Mouse (Mus musculus) midbrain, embryonic 12.5 days (tissue): ENCODE results near the gene Mapk8ip1. TPM values are rescaled to one million over a fixed set of nuclear protein-coding genes. Genes with fewer than 3 reads are reported as not detected.

Experiments
- ATAC-seq: fragments of 200-750 bp; cut with Nextera tagmentation; 2 replicates; pipeline ENCODE4 v1.8.0; 2017; ENCODE audit warnings: low read depth, moderate TSS enrichment, moderate library complexity; ENCODE audit not compliant: low FRiP score
- H3K27ac ChIP-seq: fragments of 300-500 bp; sonication (generic); replicated peaks from 2 replicates; pipeline ENCODE4 v1.5.1; 2016; ENCODE audit warnings: mild to moderate bottlenecking
- H3K27me3 ChIP-seq: fragments of 300-500 bp; sonication (generic); 2 replicates; pipeline ENCODE4 v1.6.1; 2016; ENCODE audit warnings: mild to moderate bottlenecking
- H3K36me3 ChIP-seq: fragments of 300-500 bp; sonication (generic); 2 replicates; pipeline ENCODE4 v1.6.1; 2016
- H3K4me1 ChIP-seq: fragments of 300-500 bp; sonication (generic); 2 replicates; pipeline ENCODE4 v1.6.1; 2016
- H3K4me2 ChIP-seq: fragments of 300-500 bp; sonication (generic); replicated peaks from 2 replicates; pipeline ENCODE4 v1.6.1; 2016; ENCODE audit warnings: mild to moderate bottlenecking, moderate library complexity
- H3K4me3 ChIP-seq: fragments of 300-500 bp; sonication (generic); 2 replicates; pipeline ENCODE4 v1.5.1; 2016; ENCODE audit warnings: mild to moderate bottlenecking
- H3K9ac ChIP-seq: fragments of 300-500 bp; sonication (generic); replicated peaks from 2 replicates; pipeline ENCODE4 v1.6.1; 2016; ENCODE audit warnings: mild to moderate bottlenecking, moderate library complexity
- H3K9me3 ChIP-seq: fragments of 300-500 bp; sonication (generic); 2 replicates; pipeline ENCODE4 v1.6.1; 2016; ENCODE audit warnings: mild to moderate bottlenecking
- WGBS: fragments of 180-500 bp; shearing (Covaris S2); methylation state at CpG from one replicate; pipeline ENCODE4 v1.1.7; 2016; 5-methylcytosine and 5-hydroxymethylcytosine counted together
- polyA plus RNA-seq: library from polyadenylated mRNA; unstranded; fragments of >200 nt; fragmentation: Nextera tagmentation; extraction: Ambion mirVana; gene quantifications from 2 replicates; pipeline ENCODE4 v1.2.1, GENCODE M21; 2016

Gene Mapk8ip1
- polyA plus RNA-seq, 1 experiment from 2014 or later = 105 TPM

DNA sequence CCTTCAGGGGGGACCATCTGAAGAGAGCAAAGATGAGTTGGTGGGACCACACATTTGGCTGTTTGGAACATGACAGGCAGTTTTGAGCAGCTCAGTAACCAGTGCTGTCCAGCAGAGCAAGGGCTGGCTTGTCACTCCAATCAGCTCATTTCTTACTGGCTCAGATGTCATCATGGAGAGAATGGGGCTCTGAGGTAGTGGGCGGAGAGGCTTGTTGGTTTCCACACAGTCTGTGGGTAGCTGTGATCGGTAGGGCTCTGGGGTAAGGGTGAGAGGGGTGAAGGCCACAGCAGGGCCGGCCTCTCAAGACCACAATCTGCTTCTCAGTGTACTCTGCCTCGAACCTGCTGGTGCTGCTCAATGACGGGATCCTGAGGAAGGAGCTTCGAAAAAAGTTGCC lies 24.8 kb downstream of the Mapk8ip1 start:
- H3K4me2 ChIP-seq = peak overlapping the region; percentile 95
- H3K9me3 ChIP-seq = no peaks in the 10 kb centered on the region
- peaks cover 43% of the 10 kb centered on the region for H3K4me1 ChIP-seq
- 0 out of 2 replicates have a peak, but pooled peaks cover under 1% of the 10 kb centered on the region for H3K27me3 ChIP-seq
- WGBS = 94% methylated on average over 6 of the region's 6 CpGs
- no peak for ATAC-seq
- peaks cover 39% of the 10 kb centered on the region for H3K36me3 ChIP-seq
- H3K9ac ChIP-seq = peak overlapping the region; percentile 74
- peak overlapping the region; percentile 75 for H3K4me3 ChIP-seq
- no peak overlapping the region for H3K27ac ChIP-seq

DNA sequence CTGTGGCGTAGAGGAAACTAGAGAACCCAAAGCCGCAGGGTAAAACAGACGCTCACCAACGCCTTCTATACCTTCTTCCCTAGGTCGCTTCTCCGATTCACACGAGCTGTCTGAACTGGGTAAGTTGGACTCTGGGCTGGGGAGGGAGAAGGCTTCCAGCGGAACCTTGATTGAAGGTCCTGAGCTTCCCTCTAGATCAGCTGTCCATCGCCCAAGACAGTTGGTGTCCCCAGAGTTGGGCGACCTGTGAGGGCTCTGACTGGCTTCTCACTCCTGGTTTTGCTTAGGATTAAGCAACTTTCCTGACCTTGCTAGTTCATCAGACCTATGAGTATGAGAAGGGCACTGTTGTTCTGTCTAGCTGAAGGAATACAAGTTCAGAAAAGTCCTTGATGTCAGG lies 25.3 kb downstream of the Mapk8ip1 start:
- Histone ChIP-seq H3K36me3 (peaks cover 34% of the 10 kb centered on the region), H3K27me3 (peaks cover 6% of the 10 kb centered on the region), H3K4me2 (peak overlapping the region; percentile 95), H3K9ac (peak overlapping the region; percentile 74), H3K27ac (peak overlapping the region; percentile 83), H3K4me3 (peak overlapping the region; percentile 75), H3K9me3 (no peaks in the 10 kb centered on the region), H3K4me1 (peaks cover 48% of the 10 kb centered on the region)
- no peak for ATAC-seq
- 12% methylated on average over 10 of the region's 10 CpGs for WGBS

DNA sequence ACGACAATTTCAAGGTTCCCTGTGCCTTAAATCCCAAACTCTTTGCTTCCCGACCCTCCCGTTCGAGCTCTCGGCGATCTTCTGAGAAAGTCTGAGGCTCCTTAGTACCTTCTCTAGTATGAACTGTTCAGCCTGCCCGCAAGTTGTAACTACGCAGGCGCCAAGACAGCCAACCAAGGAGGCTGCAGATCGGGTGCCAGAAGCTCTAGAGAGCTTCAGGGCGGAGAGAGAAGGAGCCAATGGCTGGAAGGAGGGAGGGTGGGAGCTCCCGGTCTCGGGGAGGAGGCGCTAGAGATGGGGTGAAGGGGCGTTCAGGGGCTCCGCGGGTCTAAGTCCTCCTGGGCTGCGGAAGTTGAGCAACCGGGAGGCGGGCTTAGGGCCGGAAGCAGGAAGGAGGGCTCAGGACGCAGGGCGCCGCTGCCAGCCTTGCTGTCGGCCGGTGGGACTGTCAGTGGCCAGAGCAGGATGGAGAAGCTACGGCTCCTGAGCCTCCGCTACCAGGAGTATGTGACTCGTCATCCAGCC lies 25.9 kb downstream of the Mapk8ip1 start:
- H3K9me3 ChIP-seq = no peaks in the 10 kb centered on the region
- ATAC-seq = peak; percentile 91
- peak overlapping the region; percentile 83 for H3K27ac ChIP-seq
- H3K27me3 ChIP-seq = peaks cover 12% of the 10 kb centered on the region
- H3K4me1 ChIP-seq = peaks cover 55% of the 10 kb centered on the region
- H3K36me3 ChIP-seq = peaks cover 28% of the 10 kb centered on the region
- peak overlapping the region; percentile 95 for H3K4me2 ChIP-seq
- H3K9ac ChIP-seq = peak overlapping the region; percentile 74
- peak overlapping the region; percentile 75 for H3K4me3 ChIP-seq
- WGBS = under 1% methylated on average over 29 of the region's 29 CpGs

DNA sequence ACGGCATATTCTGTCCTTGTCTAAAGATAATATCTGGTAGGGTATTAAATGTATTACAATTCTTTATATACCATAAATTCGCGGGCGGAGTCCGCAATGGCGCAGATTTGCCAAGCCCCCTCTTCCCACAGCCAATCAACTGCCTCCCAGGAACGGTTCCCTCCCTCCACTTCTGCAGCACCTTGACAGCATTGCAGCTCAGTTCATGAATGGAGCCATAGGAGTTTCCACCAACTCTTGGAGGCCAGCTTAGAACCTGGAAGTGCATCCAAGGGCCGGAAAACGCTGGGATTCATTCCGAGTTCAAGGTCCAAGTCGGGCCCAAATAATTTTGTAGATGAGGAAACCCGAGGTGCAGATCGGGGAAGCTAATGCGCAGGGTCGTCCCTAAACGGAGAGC lies 26.5 kb downstream of the Mapk8ip1 start, which contains the start of the genes Pex16 and Large2:
Gene Pex16, plus strand, starts transcription at position 163 of the 400 bp plus-strand sequence.
Gene Large2, minus strand, starts transcription at position 356 of the 400 bp plus-strand sequence.
- WGBS = 6% methylated on average over 16 of the region's 16 CpGs
- peaks cover 18% of the 10 kb centered on the region for H3K27me3 ChIP-seq
- H3K27ac ChIP-seq = peak within 1 kb of the TSS; percentile 83
- peak within 1 kb of the TSS; percentile 95 for H3K4me2 ChIP-seq
- ATAC-seq = no peak
- peak within 1 kb of the TSS; percentile 74 for H3K9ac ChIP-seq
- H3K36me3 ChIP-seq = peaks cover 22% of the 10 kb centered on the region
- H3K4me3 ChIP-seq = peak within 1 kb of the TSS; percentile 75
- H3K9me3 ChIP-seq = no peaks in the 10 kb centered on the region
- H3K4me1 ChIP-seq = peaks cover 59% of the 10 kb centered on the region

DNA sequence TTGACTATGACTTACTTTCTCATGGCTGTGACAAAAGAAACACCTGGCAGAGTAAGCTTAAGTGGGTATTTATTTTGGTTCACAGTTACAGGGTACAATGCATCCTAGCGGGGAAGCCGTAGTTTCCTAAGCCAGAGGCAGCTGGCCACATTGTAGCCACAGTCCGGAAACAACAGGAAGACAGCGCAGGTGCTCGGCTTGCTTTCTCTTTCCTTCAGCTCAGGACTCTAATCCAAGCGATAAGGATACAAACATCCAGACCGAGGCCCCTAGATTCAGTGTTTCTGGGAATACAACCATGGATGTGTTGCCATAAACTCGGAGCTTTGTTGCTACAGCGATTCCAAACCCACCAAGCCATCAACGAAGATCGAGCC lies 27.6 kb downstream of the Mapk8ip1 start:
- Histone ChIP-seq H3K27ac (peak overlapping the region; percentile 83), H3K27me3 (peaks cover 26% of the 10 kb centered on the region), H3K4me1 (peaks cover 59% of the 10 kb centered on the region), H3K36me3 (peaks cover 11% of the 10 kb centered on the region), H3K9ac (no peak overlapping the region), H3K4me2 (peak overlapping the region; percentile 95; the same call in 1 of the 2 replicates), H3K4me3 (no peak overlapping the region), H3K9me3 (no peaks in the 10 kb centered on the region)
- ATAC-seq = no peak
- 57% methylated on average over 11 of the region's 11 CpGs for WGBS

DNA sequence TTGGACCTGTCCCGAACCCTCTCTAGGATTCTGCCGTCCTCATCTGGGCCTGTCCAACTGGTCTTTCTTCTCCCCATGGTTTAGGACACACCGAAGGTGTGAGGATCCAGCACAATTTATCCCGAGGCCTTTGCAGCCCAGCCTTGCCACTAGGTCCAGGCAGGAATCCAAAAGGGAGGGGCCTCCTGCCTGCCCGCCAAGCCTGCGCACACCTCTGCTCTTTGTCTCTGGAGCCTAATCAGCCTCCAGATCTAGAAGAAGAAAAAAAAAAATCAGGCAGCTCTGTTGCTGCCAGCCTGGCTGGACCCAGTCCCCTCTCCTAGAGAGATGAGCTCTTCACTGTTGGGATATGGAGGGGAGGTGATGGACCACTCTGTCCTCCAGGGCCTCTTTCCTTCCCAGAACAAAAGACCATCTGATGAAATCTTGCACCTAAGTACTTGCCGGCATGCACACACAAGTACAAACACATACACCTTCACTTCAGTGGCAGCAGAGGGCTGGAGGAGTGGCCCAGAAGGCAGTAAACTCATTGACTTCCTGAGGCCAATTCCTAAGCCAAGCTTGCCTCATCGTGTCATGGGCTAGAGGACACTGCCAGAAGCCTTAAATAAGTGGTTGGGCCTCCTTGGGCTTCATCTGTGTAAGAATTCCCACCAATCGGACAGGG lies 28.2 kb downstream of the Mapk8ip1 start:
- H3K4me3 ChIP-seq = no peak overlapping the region
- no peak for ATAC-seq
- peaks cover 59% of the 10 kb centered on the region for H3K4me1 ChIP-seq
- peaks cover 5% of the 10 kb centered on the region; the same call in 1 of the 2 replicates for H3K36me3 ChIP-seq
- H3K27me3 ChIP-seq = peaks cover 26% of the 10 kb centered on the region
- H3K9ac ChIP-seq = no peak overlapping the region
- peak overlapping the region; percentile 75; the same call in 1 of the 2 replicates for H3K27ac ChIP-seq
- 24% methylated on average over 9 of the region's 9 CpGs for WGBS
- H3K4me2 ChIP-seq = no peak overlapping the region; the same call in 1 of the 2 replicates
- H3K9me3 ChIP-seq = no peaks in the 10 kb centered on the region

DNA sequence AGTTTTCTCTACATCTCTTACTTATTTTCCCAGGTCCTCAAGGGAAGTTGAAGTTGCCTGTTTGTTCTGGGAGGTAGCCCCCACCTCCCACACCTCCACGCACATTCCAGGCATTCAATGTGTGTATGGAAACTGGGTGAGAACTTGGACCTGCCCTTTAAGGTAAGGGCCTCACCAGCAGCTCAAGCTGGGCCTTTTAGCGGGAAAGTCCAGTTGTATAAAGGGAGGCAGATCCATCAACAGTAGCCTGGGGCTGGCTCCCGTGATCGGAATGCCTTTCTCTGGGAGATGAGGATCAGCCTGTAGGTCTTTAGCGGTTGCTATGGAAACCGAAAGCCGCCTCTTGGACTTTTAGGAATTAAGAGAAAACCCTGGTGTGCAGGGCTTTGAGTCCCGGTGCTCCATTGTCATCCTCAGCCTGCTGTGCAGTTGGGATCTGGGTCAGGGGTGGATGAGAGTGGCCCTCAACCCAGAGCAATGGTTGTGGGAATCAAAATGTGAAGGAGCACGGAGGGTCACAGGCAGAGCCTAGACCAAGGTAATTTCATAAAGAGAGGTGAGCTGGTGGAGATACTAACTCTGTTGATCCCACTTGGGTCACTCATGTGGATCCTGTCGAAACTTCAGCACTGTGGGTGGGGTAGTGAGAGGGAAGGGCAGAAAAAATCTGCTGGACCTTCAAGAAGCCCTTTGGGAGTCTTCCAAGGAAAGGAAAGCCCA lies 28.9 kb downstream of the Mapk8ip1 start:
- H3K9ac ChIP-seq = no peak overlapping the region

DNA sequence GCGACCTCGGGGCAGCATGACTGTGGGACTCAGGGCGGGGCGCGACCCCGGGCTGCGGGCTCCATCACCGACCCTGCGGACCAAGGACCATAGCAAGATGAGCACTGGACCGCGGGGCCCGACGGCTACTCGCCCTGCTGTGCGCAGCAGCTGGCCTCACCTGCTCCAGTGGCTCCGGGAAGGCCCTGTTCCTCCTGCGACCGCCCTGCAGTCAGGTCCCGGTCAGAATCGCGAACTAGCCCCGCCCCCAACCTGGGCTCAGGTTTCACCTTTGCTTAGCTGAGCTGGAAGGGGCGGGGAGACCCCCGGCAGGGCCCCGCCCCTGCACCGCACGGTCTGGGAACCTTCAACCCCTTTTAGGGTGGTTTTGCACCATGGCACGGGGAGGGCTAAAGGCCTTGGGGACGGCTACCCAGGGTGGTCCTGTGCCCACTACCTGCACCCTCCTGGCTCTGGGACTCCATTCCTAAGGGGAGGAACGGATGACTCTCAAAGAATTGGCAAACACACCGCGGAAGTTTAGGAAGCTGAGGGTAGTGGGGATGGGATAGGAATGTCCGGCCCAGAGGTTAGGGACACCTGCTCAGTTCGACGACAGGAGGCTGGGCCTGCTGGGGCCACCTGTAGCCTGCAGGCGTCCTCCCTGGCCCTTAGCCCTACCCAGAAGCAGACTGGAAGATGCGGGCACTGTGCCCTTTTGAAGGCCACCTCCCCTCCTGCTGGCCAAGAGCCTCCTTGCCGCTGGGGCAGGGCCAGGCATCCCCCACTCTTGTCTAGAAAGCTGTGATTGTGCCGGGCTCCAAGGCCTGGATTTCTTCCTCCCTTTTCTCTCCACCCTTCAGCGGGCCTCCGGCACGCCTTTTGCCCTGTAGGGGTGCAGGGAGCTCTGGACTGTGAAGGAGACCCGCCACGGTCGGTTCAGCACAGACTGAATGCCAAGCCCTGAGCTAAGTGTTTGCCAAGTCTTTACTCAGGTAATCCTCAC lies 29.9 kb downstream of the Mapk8ip1 start:
- ATAC-seq = no peak
- WGBS = 1% methylated on average over 45 of the region's 45 CpGs
- Histone ChIP-seq H3K9me3 (no peaks in the 10 kb centered on the region), H3K27ac (peak overlapping the region; percentile 75), H3K4me3 (peak overlapping the region; percentile 32), H3K4me1 (peaks cover 55% of the 10 kb centered on the region), H3K9ac (peak overlapping the region; percentile 50), H3K27me3 (peaks cover 26% of the 10 kb centered on the region), H3K36me3 (no peaks in the 10 kb centered on the region), H3K4me2 (peak overlapping the region; percentile 56)

More for the DNA sequence above, 28.9 kb downstream of the Mapk8ip1 start:
- no peak overlapping the region for H3K4me3 ChIP-seq
- H3K27ac ChIP-seq = peak overlapping the region; percentile 75
- H3K4me2 ChIP-seq = peak overlapping the region; percentile 56
- no peaks in the 10 kb centered on the region for H3K9me3 ChIP-seq
- 3% methylated on average over 10 of the region's 10 CpGs for whole genome bisulfite sequencing
- H3K4me1 ChIP-seq = peaks cover 59% of the 10 kb centered on the region
- H3K27me3 ChIP-seq = peaks cover 26% of the 10 kb centered on the region
- no peaks in the 10 kb centered on the region for H3K36me3 ChIP-seq
- no peak for ATAC-seq

DNA sequence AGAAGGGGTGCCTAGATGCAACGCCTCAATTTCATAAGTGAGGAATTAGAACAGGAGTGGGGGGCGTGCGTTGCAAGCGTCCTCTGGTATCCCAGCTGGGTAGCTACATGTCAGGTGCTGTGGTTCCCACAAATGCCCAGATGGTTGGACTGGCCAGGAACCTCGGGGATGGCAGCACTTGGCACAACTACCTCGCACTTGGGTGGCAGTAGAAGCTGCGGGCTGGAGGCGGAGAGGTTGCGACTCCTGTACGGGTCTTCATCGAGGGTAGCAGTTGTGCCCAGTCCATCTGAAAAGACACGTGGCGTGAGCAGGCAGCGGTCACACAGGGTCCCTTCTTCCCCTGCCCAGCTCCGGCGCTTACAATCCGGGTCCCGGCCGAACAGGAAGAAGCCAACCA lies 30.7 kb downstream of the Mapk8ip1 start:
- peak overlapping the region; percentile 56 for H3K4me2 ChIP-seq
- peak overlapping the region; percentile 32 for H3K4me3 ChIP-seq
- WGBS = 8% methylated on average over 19 of the region's 19 CpGs
- H3K27ac ChIP-seq = no peak overlapping the region
- H3K36me3 ChIP-seq = no peaks in the 10 kb centered on the region; the same call in 1 of the 2 replicates
- H3K9ac ChIP-seq = peak overlapping the region; percentile 50
- no peaks in the 10 kb centered on the region for H3K9me3 ChIP-seq
- peaks cover 48% of the 10 kb centered on the region for H3K4me1 ChIP-seq
- H3K27me3 ChIP-seq = peaks cover 26% of the 10 kb centered on the region
- no peak for ATAC-seq

DNA sequence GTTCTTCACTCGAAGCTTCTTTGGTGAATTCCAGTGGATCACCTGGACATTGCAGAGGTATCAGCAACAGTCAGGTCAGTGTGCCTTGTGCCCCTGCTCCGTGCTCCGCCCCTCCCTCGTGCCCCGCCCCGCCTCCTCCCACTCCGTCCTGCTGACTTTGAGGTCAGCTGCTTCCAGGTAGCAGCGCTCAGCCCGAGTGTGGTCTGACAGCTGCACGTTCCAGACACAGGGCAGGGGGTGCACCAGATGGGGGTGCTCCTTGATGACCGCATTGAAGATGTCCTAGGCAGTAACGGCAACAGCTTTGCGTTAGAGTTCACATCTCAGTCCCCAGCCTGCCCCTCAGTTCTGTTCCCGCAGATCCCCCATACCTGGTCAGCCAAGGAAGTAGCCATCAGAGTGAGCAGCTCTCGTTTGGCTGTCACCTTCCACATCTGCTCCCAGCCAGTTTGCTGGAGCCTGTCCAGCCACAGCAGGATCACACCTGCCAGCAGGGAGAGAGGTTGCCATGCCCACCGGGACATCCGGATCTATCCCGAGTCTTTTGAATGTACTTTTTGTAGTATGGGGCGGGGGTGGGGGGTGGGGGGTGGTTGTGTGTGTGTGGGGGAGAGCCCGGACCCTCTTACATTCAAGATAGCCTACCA lies 33.6 kb downstream of the Mapk8ip1 start:
- peaks cover 18% of the 10 kb centered on the region for H3K36me3 ChIP-seq
- H3K27ac ChIP-seq = no peak overlapping the region
- no peak overlapping the region for H3K9ac ChIP-seq
- ATAC-seq = no peak
- H3K4me2 ChIP-seq = no peak overlapping the region
- H3K9me3 ChIP-seq = no peaks in the 10 kb centered on the region
- H3K4me3 ChIP-seq = no peak overlapping the region
- H3K4me1 ChIP-seq = peaks cover 28% of the 10 kb centered on the region
- whole genome bisulfite sequencing = 50% methylated on average over 20 of the region's 20 CpGs
- H3K27me3 ChIP-seq = peaks cover 26% of the 10 kb centered on the region

DNA sequence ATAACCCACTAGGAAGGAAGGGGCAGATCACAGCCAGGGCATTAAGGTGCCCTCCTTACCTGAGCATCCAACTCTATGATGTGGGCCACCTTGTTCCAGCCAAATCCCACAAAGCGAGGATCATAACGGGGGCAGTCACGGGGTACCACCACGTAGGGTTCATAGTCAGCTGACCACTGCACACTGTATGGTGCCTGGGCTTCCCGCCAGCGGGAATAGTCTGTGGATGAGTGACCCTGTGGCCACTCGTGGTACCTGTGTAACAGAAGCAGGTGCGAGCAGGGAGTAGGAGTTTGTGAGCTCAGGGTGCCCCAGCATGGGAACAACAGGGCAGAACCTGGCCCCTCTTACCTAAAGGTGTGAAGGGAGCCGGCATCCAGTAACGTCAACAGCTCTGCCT lies 35.5 kb downstream of the Mapk8ip1 start:
- H3K27me3 ChIP-seq = peaks cover 18% of the 10 kb centered on the region
- H3K9ac ChIP-seq = no peak overlapping the region
- no peak for ATAC-seq
- H3K4me1 ChIP-seq = peaks cover 9% of the 10 kb centered on the region
- no peak overlapping the region for H3K27ac ChIP-seq
- WGBS = 95% methylated on average over 10 of the region's 10 CpGs
- H3K4me3 ChIP-seq = no peak overlapping the region
- no peak overlapping the region for H3K4me2 ChIP-seq
- H3K36me3 ChIP-seq = peaks cover 27% of the 10 kb centered on the region
- H3K9me3 ChIP-seq = no peaks in the 10 kb centered on the region
